Mouse (Mus musculus) testis, adult 2 months (tissue): ENCODE measurements around the gene Olfr630.

Experiments used
- CTCF ChIP-seq: fragments of 200-500 bp; IDR thresholded peaks from 2 replicates; pipeline ENCODE4 v1.5.1; 2012; ENCODE audit warnings: low read depth, mild to moderate bottlenecking, inconsistent platforms, low read length, moderate library complexity; ENCODE audit not compliant: control insufficient read depth, insufficient read depth, insufficient replicate concordance
- POLR2A ChIP-seq: fragments of 200-500 bp; IDR thresholded peaks from 2 replicates; pipeline ENCODE4 v1.6.1; 2012; ENCODE audit warnings: low read depth, mild to moderate bottlenecking, inconsistent platforms, low read length, moderate library complexity; ENCODE audit not compliant: control insufficient read depth

- TF ChIP-seq POLR2A (no peak), CTCF (no peak)
These were observed 22.5 kb upstream of the Olfr630 start, which contains the start of gene Olfr68 for GRCm38 (mm10) chr7:103779598-103779997.
